Mouse (Mus musculus): Measurements from ENCODE around the gene Mff. TPM values are rescaled to one million over a fixed set of nuclear protein-coding genes. Genes with fewer than 3 reads are reported as not detected.

The Mff gene
- polyA plus RNA-seq, 1 experiment from 2014 or later = 130 TPM

DNA sequence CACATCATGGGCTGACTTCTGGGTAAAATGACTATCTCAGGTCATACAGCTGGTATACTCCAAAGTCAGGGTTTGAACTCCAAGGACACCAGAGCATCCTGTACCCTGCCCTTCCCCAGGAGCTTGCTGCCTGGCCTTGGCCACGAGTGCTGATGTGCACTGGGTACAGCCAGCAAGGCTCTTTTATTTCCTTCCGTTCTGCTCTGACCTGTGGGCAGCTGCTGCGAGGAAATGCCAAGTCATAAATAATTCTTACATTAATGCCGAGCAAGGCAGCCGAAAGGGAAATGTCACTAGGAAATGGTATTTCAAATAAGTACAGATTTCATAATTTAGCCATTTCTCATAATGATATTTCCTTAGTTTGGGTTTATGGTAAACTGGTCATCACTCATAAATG is 73.6 kb downstream of the Mff start:
- TF ChIP-seq EP300 (IDR thresholded peaks at IDR 0.05; ENCODE audit: low read depth) = peak; percentile 66
- TF ChIP-seq CTCF (IDR thresholded peaks at IDR 0.05; ENCODE audit: low read depth) = no peak
- 27% methylated on average over 5 of the region's 5 CpGs for WGBS (ENCODE audit: insufficient replicate concordance)
- H3K4me2 ChIP-seq (ENCODE audit: low read depth, low read length) = no peak overlapping the region
- no peak overlapping the region for H3K9ac ChIP-seq (replicated peaks)
- peaks cover 12% of the 10 kb centered on the region for H3K4me1 ChIP-seq (ENCODE audit: insufficient read depth)
- no peak overlapping the region for H3K4me3 ChIP-seq (ENCODE audit: low read depth, low read length)
- H3K27me3 ChIP-seq (ENCODE audit: insufficient read depth, low read length) = no peaks in the 10 kb centered on the region
- DNase-seq (no peak), ATAC-seq (peak; percentile 66)
- H3K36me3 ChIP-seq (replicated peaks; ENCODE audit: insufficient read depth, low read length) = no peaks in the 10 kb centered on the region
- no peaks in the 10 kb centered on the region for H3K9me3 ChIP-seq (ENCODE audit: low read length)
- peak overlapping the region; percentile 64 for H3K27ac ChIP-seq (ENCODE audit: low read depth)

- peak overlapping the region; percentile 64 for H3K27ac ChIP-seq (ENCODE audit: low read depth)
- no peak overlapping the region for H3K4me2 ChIP-seq (ENCODE audit: low read depth, low read length)
- TF ChIP-seq EP300 (IDR thresholded peaks at IDR 0.05; ENCODE audit: low read depth) = peak; percentile 24; the same call in 1 of the 2 replicates
- no peak for TF ChIP-seq CTCF (IDR thresholded peaks at IDR 0.05; ENCODE audit: low read depth)
- no peaks in the 10 kb centered on the region for H3K9me3 ChIP-seq (ENCODE audit: low read length)
- no peak overlapping the region for H3K9ac ChIP-seq (replicated peaks)
- DNase-seq = peak; percentile 17
- H3K27me3 ChIP-seq (ENCODE audit: insufficient read depth, low read length) = no peaks in the 10 kb centered on the region
- peak; percentile 40; the same call in 1 of the 2 replicates for ATAC-seq
- WGBS (ENCODE audit: insufficient replicate concordance) = 44% methylated on average over 4 of the region's 4 CpGs
- H3K4me3 ChIP-seq (ENCODE audit: low read depth, low read length) = no peak overlapping the region
- no peaks in the 10 kb centered on the region for H3K36me3 ChIP-seq (replicated peaks; ENCODE audit: insufficient read depth, low read length)
- H3K4me1 ChIP-seq (ENCODE audit: insufficient read depth) = peaks cover 12% of the 10 kb centered on the region
Observed at GRCm38 (mm10) chr1:82798922-82799321, 74.2 kb downstream of the Mff start.

DNA sequence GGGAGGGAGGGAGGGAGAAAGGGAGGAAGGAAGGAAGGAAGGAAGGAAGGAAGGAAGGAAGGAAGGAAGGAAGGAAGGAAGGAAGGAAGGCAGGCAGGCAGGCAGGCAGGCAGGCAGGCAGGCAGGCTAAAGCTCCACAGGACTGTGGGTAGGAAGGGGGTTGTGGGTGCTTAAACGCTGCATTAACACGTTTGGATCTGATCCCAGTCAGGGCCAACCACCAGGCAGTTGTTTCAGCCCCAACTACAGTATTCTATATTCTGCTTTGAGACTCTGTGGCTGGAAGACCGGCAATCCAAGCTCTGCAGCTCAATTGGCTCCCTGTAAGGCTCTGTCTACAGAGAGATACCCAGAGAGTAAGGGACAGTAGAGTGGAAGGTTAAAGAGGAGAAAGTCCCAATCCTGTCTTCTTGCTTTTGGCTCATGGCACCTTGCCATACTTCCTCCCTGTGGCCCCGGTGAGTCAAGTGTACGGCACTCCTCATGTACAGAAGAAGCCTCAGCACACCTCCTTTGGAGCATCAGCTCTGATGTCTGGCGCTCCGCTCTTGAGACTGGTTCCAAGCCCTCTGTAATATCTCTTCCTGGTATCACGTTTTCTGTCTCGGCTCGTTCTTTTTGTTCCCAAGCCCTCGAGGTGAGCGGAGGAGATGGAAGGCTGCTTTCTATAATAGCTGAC is 76.6 kb downstream of the Mff start:
- Histone ChIP-seq H3K27me3 (ENCODE audit: insufficient read depth, low read length) (no peaks in the 10 kb centered on the region), H3K4me3 (ENCODE audit: low read depth, low read length) (no peak overlapping the region), H3K4me1 (ENCODE audit: insufficient read depth) (peaks cover 12% of the 10 kb centered on the region), H3K9me3 (ENCODE audit: low read length) (no peaks in the 10 kb centered on the region), H3K36me3 (replicated peaks; ENCODE audit: insufficient read depth, low read length) (no peaks in the 10 kb centered on the region), H3K4me2 (ENCODE audit: low read depth, low read length) (no peak overlapping the region), H3K27ac (ENCODE audit: low read depth) (no peak overlapping the region), H3K9ac (replicated peaks) (no peak overlapping the region)
- WGBS (ENCODE audit: insufficient replicate concordance) = 81% methylated on average over 12 of the region's 12 CpGs
- DNase-seq = no peak
- TF ChIP-seq EP300 (IDR thresholded peaks at IDR 0.05; ENCODE audit: low read depth) = no peak
- TF ChIP-seq CTCF (IDR thresholded peaks at IDR 0.05; ENCODE audit: low read depth) = no peak
- no peak for ATAC-seq

Other genes starting within 250 kb of the Mff start
- gene Col4a4, start 138.0 kb upstream of the Mff start, polyA plus RNA-seq (2015; fragmentation: Nextera tagmentation; extraction: Ambion mirVana) = 0.28 and 0.31 TPM in 2 replicates
- 0.22 and 0.27 TPM in 2 replicates for gene Col4a3, start 138.0 kb upstream of the Mff start, polyA plus RNA-seq (2015; fragmentation: Nextera tagmentation; extraction: Ambion mirVana)
- not detected in 2 replicates for gene Tm4sf20, start 43.6 kb downstream of the Mff start, polyA plus RNA-seq (2015; fragmentation: Nextera tagmentation; extraction: Ambion mirVana)
- gene Gm47791, start 46.4 kb downstream of the Mff start, polyA plus RNA-seq (2015; fragmentation: Nextera tagmentation; extraction: Ambion mirVana) = not detected in 2 replicates
- 12.2 and 14.2 TPM in 2 replicates for gene Agfg1, start 114.6 kb downstream of the Mff start, polyA plus RNA-seq (2015; fragmentation: Nextera tagmentation; extraction: Ambion mirVana)
- not detected in 2 replicates for gene A030005L19Rik, start 188.4 kb downstream of the Mff start, polyA plus RNA-seq (2015; fragmentation: Nextera tagmentation; extraction: Ambion mirVana)
- not detected in 2 replicates for gene A030014E15Rik, start 200.0 kb downstream of the Mff start, polyA plus RNA-seq (2015; fragmentation: Nextera tagmentation; extraction: Ambion mirVana)
- not detected in 2 replicates for gene Gm6217, start 206.5 kb downstream of the Mff start, polyA plus RNA-seq (2015; fragmentation: Nextera tagmentation; extraction: Ambion mirVana)
- not detected in 2 replicates for gene A030003K21Rik, start 218.5 kb downstream of the Mff start, polyA plus RNA-seq (2015; fragmentation: Nextera tagmentation; extraction: Ambion mirVana)
- not detected in 2 replicates for gene Gm7544, start 231.1 kb downstream of the Mff start, polyA plus RNA-seq (2015; fragmentation: Nextera tagmentation; extraction: Ambion mirVana)
- not detected in 2 replicates for gene Gm47955, start 235.4 kb downstream of the Mff start, polyA plus RNA-seq (2015; fragmentation: Nextera tagmentation; extraction: Ambion mirVana)

Measured in liver, postnatal 0 days (tissue).